Mouse (Mus musculus) bone marrow macrophage, adult 2 months (primary cell): ENCODE data around the gene Ngb.

Experiments used
- CTCF ChIP-seq: IDR thresholded peaks from 2 replicates; pipeline ENCODE4 v1.5.1; 2012; ENCODE audit warnings: low read depth, mild to moderate bottlenecking, low read length, moderate library complexity
- POLR2A ChIP-seq: IDR thresholded peaks from 2 replicates; pipeline ENCODE4 v1.6.1; 2012; ENCODE audit warnings: mild to moderate bottlenecking, low read depth, low read length, borderline replicate concordance

- TF ChIP-seq CTCF (no peak), POLR2A (no peak)
Measured at GRCm38 (mm10) chr12:87132784-87133183, 30.4 kb upstream of the Ngb start.
